Mouse (Mus musculus): ENCODE data around the gene 4931414P19Rik. TPM values are rescaled to one million over a fixed set of nuclear protein-coding genes. Genes with fewer than 3 reads are reported as not detected.

The 4931414P19Rik gene
- polyA plus RNA-seq, 1 experiment = 13.3 TPM

GRCm38 (mm10) chr14:54643011-54643410 lies 37.2 kb upstream of the 4931414P19Rik start:
- H3K4me1 ChIP-seq = peaks cover 31% of the 10 kb centered on the region

DNA sequence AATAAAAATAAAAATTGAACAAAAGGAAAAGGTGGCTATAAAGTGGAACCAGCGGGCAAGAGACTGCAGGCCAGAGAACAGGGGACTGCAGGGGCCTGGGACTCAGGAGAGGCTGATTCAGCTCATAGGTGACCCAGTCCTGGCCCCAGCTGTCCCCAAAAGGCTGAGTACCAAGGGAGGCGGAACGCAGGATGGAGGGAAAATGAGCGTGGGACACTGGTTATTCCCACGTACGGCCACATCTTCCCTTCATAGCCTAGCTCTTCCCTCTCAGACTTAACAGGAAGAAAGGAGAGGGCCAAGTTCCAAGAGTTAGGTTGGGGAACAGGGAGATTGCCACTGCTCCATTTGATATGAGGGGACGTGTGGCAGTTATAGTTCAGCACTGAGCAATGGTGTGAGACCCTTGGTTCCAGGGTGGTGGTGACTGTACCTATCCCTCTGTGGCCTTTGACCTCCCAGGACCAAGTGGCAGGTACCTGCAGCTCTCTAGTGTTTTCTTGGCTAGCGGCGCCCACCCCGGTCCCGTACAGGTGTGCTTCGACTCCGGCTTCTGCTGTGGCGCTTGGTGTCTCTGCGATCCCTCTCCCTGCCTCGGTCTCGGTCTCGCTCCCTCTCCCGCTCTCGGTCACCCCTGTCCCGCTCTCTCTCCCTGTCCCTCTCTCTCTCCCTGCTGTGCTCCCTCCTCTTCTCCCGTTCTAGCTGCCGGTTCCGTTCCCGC lies 36.6 kb upstream of the 4931414P19Rik start:
- peaks cover 29% of the 10 kb centered on the region for H3K4me1 ChIP-seq

More at GRCm38 (mm10) chr14:54643011-54643410, 37.2 kb upstream of the 4931414P19Rik start:
- no peak overlapping the region for H3K4me3 ChIP-seq (replicated peaks)
- peaks cover 31% of the 10 kb centered on the region for H3K27me3 ChIP-seq (replicated peaks)
- no peak for TF ChIP-seq FLI1 (IDR thresholded peaks at IDR 0.05; ENCODE audit: low read length)
- no peak for TF ChIP-seq GATA1 (IDR thresholded peaks at IDR 0.05; ENCODE audit: borderline replicate concordance, low read length)
- peaks cover 65% of the 10 kb centered on the region for H3K36me3 ChIP-seq (replicated peaks; ENCODE audit: low read length)
- no peaks in the 10 kb centered on the region for H3K9me3 ChIP-seq

DNA sequence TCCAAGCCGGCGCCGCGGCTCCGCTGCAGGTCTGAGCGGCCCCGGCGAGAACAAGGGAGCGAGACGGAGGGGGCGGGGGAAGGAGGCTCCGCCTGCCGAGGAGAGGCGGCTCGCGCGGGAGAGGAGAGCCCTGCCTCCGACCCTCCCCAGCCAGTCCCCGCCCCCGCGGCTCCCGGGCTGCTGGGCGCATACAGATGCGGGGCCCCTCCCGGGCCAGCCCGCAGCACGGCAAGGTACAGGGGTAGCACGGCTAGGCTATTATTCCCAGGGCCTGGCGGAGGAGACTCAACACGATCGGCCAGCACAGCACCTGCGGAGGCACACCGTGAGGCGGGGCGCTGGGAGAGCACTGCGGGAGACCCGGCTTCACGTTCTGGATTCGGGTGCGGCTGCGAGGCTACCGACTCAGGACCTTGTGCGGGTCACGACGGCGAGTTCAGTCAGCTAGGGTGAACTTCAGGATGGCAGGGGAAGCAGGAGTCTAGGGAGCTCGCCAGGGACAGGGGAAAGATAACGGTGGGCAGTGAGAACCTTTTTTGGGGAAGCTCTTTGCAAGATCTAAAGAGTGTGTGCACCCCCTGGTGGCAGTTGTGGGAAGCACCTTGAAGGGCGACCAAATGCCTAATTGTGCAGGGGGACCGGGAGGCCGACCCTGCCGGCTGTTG lies 35.6 kb upstream of the 4931414P19Rik start, which contains the start of gene Cdh24:
TSS of gene Cdh24 (minus strand) at position 60 of the 665 bp plus-strand sequence.
- Histone ChIP-seq H3K4me3 (replicated peaks) (peak within 1 kb of the TSS; percentile 95), H3K27me3 (replicated peaks) (peaks cover 31% of the 10 kb centered on the region), H3K9me3 (no peaks in the 10 kb centered on the region), H3K36me3 (replicated peaks; ENCODE audit: low read length) (peaks cover 59% of the 10 kb centered on the region), H3K4me1 (peaks cover 29% of the 10 kb centered on the region)
- TF ChIP-seq GATA1 (IDR thresholded peaks at IDR 0.05; ENCODE audit: borderline replicate concordance, low read length) (no peak), FLI1 (IDR thresholded peaks at IDR 0.05; ENCODE audit: low read length) (no peak)

More for the DNA sequence above, 36.6 kb upstream of the 4931414P19Rik start:
- Histone ChIP-seq H3K27me3 (replicated peaks) (peaks cover 31% of the 10 kb centered on the region), H3K9me3 (no peaks in the 10 kb centered on the region), H3K36me3 (replicated peaks; ENCODE audit: low read length) (peaks cover 61% of the 10 kb centered on the region), H3K4me3 (replicated peaks) (no peak overlapping the region)
- TF ChIP-seq FLI1 (IDR thresholded peaks at IDR 0.05; ENCODE audit: low read length) (no peak), GATA1 (IDR thresholded peaks at IDR 0.05; ENCODE audit: borderline replicate concordance, low read length) (no peak)

- Histone ChIP-seq H3K4me3 (replicated peaks) (peak within 1 kb of the TSS; percentile 95), H3K36me3 (replicated peaks; ENCODE audit: low read length) (peaks cover 59% of the 10 kb centered on the region), H3K4me1 (peaks cover 29% of the 10 kb centered on the region), H3K27me3 (replicated peaks) (peaks cover 31% of the 10 kb centered on the region), H3K9me3 (no peaks in the 10 kb centered on the region)
- no peak for TF ChIP-seq FLI1 (IDR thresholded peaks at IDR 0.05; ENCODE audit: low read length)
- TF ChIP-seq GATA1 (IDR thresholded peaks at IDR 0.05; ENCODE audit: borderline replicate concordance, low read length) = no peak
Observed at GRCm38 (mm10) chr14:54640946-54641304, 35.1 kb upstream of the 4931414P19Rik start, which contains the start of gene Gm17606. Gm17606 (plus strand) TSS chr14:54640952.

GRCm38 (mm10) chr14:54640121-54640520 lies 34.3 kb upstream of the 4931414P19Rik start:
- Histone ChIP-seq H3K4me1 (peaks cover 29% of the 10 kb centered on the region), H3K27me3 (replicated peaks) (peaks cover 31% of the 10 kb centered on the region), H3K9me3 (no peaks in the 10 kb centered on the region), H3K4me3 (replicated peaks) (no peak overlapping the region), H3K36me3 (replicated peaks; ENCODE audit: low read length) (peaks cover 54% of the 10 kb centered on the region)
- TF ChIP-seq FLI1 (IDR thresholded peaks at IDR 0.05; ENCODE audit: low read length) (no peak), GATA1 (IDR thresholded peaks at IDR 0.05; ENCODE audit: borderline replicate concordance, low read length) (no peak)

- TF ChIP-seq FLI1 (IDR thresholded peaks at IDR 0.05; ENCODE audit: low read length) = no peak
- TF ChIP-seq GATA1 (IDR thresholded peaks at IDR 0.05; ENCODE audit: borderline replicate concordance, low read length) = no peak
- no peak overlapping the region for H3K4me3 ChIP-seq (replicated peaks)
- H3K27me3 ChIP-seq (replicated peaks) = peaks cover 31% of the 10 kb centered on the region
- H3K36me3 ChIP-seq (replicated peaks; ENCODE audit: low read length) = peaks cover 40% of the 10 kb centered on the region
- H3K4me1 ChIP-seq = peaks cover 26% of the 10 kb centered on the region
- H3K9me3 ChIP-seq = no peaks in the 10 kb centered on the region
Observed at GRCm38 (mm10) chr14:54638210-54638609, 32.4 kb upstream of the 4931414P19Rik start.

DNA sequence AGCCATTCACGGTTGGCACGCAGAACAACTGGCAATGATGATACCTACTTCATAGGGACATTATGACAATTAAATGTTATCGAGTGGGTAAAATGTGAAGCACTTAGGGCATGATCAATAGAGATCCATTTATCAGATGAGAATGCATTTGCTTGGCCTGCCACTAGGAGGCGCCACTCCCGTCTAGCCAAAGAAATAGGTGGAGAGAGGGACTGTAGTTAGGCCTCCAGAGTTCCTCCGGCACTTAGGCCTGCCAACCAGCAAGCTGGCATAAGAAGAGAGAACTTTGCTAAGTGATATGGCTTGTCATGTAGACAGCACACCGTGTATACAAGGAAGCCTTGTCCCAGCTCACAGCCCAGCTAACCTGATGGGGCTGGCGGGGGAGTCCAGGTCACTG lies 31.2 kb upstream of the 4931414P19Rik start:
- TF ChIP-seq GATA1 (IDR thresholded peaks at IDR 0.05; ENCODE audit: borderline replicate concordance, low read length) (no peak), FLI1 (IDR thresholded peaks at IDR 0.05; ENCODE audit: low read length) (no peak)
- Histone ChIP-seq H3K4me3 (replicated peaks) (no peak overlapping the region), H3K4me1 (peaks cover 15% of the 10 kb centered on the region), H3K9me3 (no peaks in the 10 kb centered on the region), H3K27me3 (replicated peaks) (peaks cover 31% of the 10 kb centered on the region), H3K36me3 (replicated peaks; ENCODE audit: low read length) (peaks cover 39% of the 10 kb centered on the region)

GRCm38 (mm10) chr14:54634182-54634581 lies 28.4 kb upstream of the 4931414P19Rik start:
- Histone ChIP-seq H3K4me1 (peaks cover 28% of the 10 kb centered on the region), H3K27me3 (replicated peaks) (peaks cover 10% of the 10 kb centered on the region), H3K36me3 (replicated peaks; ENCODE audit: low read length) (peaks cover 43% of the 10 kb centered on the region), H3K4me3 (replicated peaks) (no peak overlapping the region), H3K9me3 (no peaks in the 10 kb centered on the region)
- no peak for TF ChIP-seq FLI1 (IDR thresholded peaks at IDR 0.05; ENCODE audit: low read length)
- no peak for TF ChIP-seq GATA1 (IDR thresholded peaks at IDR 0.05; ENCODE audit: borderline replicate concordance, low read length)

- Histone ChIP-seq H3K4me1 (peaks cover 38% of the 10 kb centered on the region), H3K27me3 (replicated peaks) (peaks cover 6% of the 10 kb centered on the region), H3K36me3 (replicated peaks; ENCODE audit: low read length) (peaks cover 38% of the 10 kb centered on the region), H3K4me3 (replicated peaks) (no peak overlapping the region), H3K9me3 (no peaks in the 10 kb centered on the region)
- TF ChIP-seq FLI1 (IDR thresholded peaks at IDR 0.05; ENCODE audit: low read length) (no peak), GATA1 (IDR thresholded peaks at IDR 0.05; ENCODE audit: borderline replicate concordance, low read length) (no peak)
Observed at GRCm38 (mm10) chr14:54632252-54632651, 26.5 kb upstream of the 4931414P19Rik start.

DNA sequence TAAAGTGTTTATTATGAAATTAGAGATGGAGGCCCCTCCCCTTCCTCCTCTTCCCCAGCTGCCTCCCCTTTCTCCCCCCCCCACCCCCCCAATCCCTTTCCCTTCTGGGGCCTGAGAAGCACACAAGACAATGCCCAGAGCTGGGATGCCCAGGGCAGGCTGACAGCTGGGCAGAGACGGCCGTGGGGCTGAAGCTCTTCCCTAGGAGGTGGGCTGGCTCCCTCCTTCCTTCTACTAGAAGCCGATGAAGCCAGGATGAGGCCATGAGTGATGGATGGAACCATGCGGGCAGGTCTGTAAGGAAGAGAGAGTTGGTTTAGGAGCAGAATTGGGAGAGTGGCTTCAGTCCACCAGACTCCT lies 25.4 kb upstream of the 4931414P19Rik start:
- H3K36me3 ChIP-seq (replicated peaks; ENCODE audit: low read length) = peaks cover 29% of the 10 kb centered on the region
- H3K9me3 ChIP-seq = no peaks in the 10 kb centered on the region
- TF ChIP-seq FLI1 (IDR thresholded peaks at IDR 0.05; ENCODE audit: low read length) = no peak
- no peak for TF ChIP-seq GATA1 (IDR thresholded peaks at IDR 0.05; ENCODE audit: borderline replicate concordance, low read length)

More for the DNA sequence above, 25.4 kb upstream of the 4931414P19Rik start:
- Histone ChIP-seq H3K4me1 (peaks cover 38% of the 10 kb centered on the region), H3K27me3 (replicated peaks) (peaks cover 16% of the 10 kb centered on the region), H3K4me3 (replicated peaks) (no peak overlapping the region)
